Mouse (Mus musculus) intestine, embryonic 15.5 days (tissue): Measurements from ENCODE around the gene Dst. TPM values are rescaled to one million over a fixed set of nuclear protein-coding genes. Genes with fewer than 3 reads are reported as not detected.
A peak's percentile ranks its signal among the peaks of the same experiment; 100 is the strongest.

Experiments used
- ATAC-seq: fragments of 200-750 bp; cut with Nextera tagmentation; 2 replicates; pipeline ENCODE4 v1.8.0; 2017; ENCODE audit warnings: moderate TSS enrichment, moderate library complexity
- H3K27ac ChIP-seq: fragments of 300-500 bp; sonication (generic); 2 replicates; pipeline ENCODE4 v1.5.1; 2015; ENCODE audit warnings: mild to moderate bottlenecking, inconsistent platforms
- H3K27me3 ChIP-seq: fragments of 300-500 bp; sonication (generic); replicated peaks from 2 replicates; pipeline ENCODE4 v1.6.1; 2015; ENCODE audit warnings: inconsistent platforms
- H3K36me3 ChIP-seq: fragments of 300-500 bp; sonication (generic); 2 replicates; pipeline ENCODE4 v1.6.1; 2015; ENCODE audit warnings: inconsistent platforms
- H3K4me1 ChIP-seq: fragments of 300-500 bp; sonication (generic); replicated peaks from 2 replicates; pipeline ENCODE4 v1.6.1; 2015; ENCODE audit warnings: inconsistent platforms
- H3K4me2 ChIP-seq: fragments of 300-500 bp; sonication (generic); replicated peaks from 2 replicates; pipeline ENCODE4 v1.6.1; 2015; ENCODE audit warnings: mild to moderate bottlenecking, inconsistent platforms
- H3K4me3 ChIP-seq: fragments of 300-500 bp; sonication (generic); replicated peaks from 2 replicates; pipeline ENCODE4 v1.5.1; 2015; ENCODE audit warnings: inconsistent platforms
- H3K9ac ChIP-seq: fragments of 300-500 bp; sonication (generic); 2 replicates; pipeline ENCODE4 v1.6.1; 2015; ENCODE audit warnings: inconsistent platforms
- H3K9me3 ChIP-seq: fragments of 300-500 bp; sonication (generic); 2 replicates; pipeline ENCODE4 v1.6.1; 2016; ENCODE audit warnings: inconsistent platforms
- WGBS: fragments of 180-500 bp; shearing (Covaris S2); methylation state at CpG from one replicate; pipeline ENCODE4 v1.1.7; 2015; 5-methylcytosine and 5-hydroxymethylcytosine counted together
- polyA plus RNA-seq: library from polyadenylated mRNA; unstranded; fragments of >200 nt; fragmentation: Nextera tagmentation; extraction: Ambion mirVana; gene quantifications from 2 replicates; pipeline ENCODE4 v1.2.1, GENCODE M21; 2015

Gene Dst
- polyA plus RNA-seq, 1 experiment from 2014 or later, result 19.2 TPM

DNA sequence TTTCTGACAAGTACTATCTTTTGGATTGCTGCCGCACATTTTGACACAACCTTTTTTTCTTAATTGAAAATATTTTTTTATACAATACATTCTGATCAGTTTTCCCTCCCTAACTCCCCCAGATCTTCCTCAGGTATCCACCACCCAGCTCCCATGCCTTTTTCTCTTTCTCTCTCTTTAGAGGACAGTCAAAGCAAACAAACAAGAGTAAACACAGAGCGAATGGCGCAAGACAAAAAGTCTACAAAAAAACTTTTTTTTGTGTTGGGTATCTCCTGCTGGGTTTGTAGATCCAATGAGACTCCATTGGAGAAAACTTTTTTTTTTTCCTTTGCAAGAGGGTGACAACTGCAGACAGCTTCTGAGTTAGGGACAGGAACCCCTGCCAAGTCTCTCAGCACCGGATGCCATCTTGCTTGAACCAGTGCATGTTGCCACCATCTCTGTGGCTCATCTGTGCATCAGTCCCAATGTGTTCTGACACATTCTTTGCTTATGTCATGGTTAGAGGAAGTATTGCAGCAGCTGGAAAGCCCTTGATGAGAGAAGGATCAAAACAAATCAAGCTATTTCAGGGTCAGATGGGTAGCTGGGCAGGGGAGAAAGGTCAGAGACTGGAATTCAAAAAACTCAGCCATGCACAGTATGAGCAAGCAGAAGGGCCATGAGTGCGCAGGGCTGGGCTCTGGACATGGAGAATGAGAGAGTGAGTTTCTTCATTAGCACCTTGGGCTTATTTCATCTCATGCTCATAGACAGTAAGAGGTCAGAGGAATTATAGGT lies 88.3 kb downstream of the Dst start:
- H3K36me3 ChIP-seq, result no peaks in the 10 kb centered on the region
- no peak overlapping the region for H3K9ac ChIP-seq
- no peak overlapping the region for H3K4me2 ChIP-seq
- ATAC-seq, result no peak
- 82% methylated on average over 5 of the region's 5 CpGs for WGBS
- no peak overlapping the region for H3K4me3 ChIP-seq
- no peak overlapping the region for H3K27ac ChIP-seq
- H3K27me3 ChIP-seq, result no peaks in the 10 kb centered on the region
- no peaks in the 10 kb centered on the region for H3K4me1 ChIP-seq
- no peaks in the 10 kb centered on the region for H3K9me3 ChIP-seq

DNA sequence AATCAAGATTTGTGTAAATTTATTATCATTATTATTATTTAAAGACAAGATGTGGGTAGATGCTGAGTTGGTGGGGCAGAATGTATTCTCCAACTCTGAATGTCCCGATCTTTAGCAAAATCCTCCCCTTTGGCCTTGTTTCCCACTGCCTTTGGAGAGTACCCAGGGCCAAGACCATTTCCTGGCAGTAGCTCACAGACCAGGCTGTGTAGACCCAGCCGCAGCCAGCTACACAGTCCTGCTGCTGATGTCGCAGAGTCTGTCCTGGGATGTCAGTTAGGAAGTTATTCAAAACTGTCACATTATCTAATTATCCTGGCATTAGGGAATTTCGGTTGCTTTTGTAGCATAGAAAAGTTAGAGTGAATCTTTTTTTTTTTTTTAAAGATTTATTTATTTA lies 94.3 kb downstream of the Dst start:
- H3K27ac ChIP-seq, result no peak overlapping the region
- peaks cover 6% of the 10 kb centered on the region; the same call in 1 of the 2 replicates for H3K4me1 ChIP-seq
- H3K27me3 ChIP-seq, result 0 out of 2 replicates have a peak, but pooled peaks cover 3% of the 10 kb centered on the region
- no peak overlapping the region for H3K4me3 ChIP-seq
- H3K9me3 ChIP-seq, result no peaks in the 10 kb centered on the region
- H3K36me3 ChIP-seq, result no peaks in the 10 kb centered on the region
- ATAC-seq, result no peak
- H3K4me2 ChIP-seq, result no peak overlapping the region
- no peak overlapping the region for H3K9ac ChIP-seq
- WGBS, result 92% methylated on average over 4 of the region's 4 CpGs

DNA sequence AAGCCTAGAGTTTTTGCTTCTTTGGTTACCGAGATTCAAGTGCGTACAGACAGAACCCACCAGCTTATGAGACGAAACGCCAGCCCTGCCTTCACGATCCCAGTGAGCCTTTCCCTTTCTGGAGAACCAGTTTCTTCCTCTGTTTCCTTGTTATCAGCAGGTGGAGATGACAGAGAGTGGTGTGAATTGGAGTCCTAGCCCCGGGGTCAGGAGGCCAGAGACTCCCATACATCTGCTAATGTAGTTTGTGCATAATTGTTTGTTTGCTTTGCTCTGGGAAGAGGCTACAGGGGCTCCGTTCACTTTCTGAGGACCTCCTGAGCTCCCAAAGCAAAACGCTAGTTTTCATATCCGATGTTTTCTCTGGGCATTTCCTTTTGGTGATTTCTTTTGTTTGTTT lies 94.9 kb downstream of the Dst start:
- no peak overlapping the region for H3K27ac ChIP-seq
- H3K36me3 ChIP-seq, result no peaks in the 10 kb centered on the region
- H3K27me3 ChIP-seq, result 0 out of 2 replicates have a peak, but pooled peaks cover 3% of the 10 kb centered on the region
- no peak overlapping the region for H3K4me2 ChIP-seq
- no peak overlapping the region for H3K9ac ChIP-seq
- H3K4me3 ChIP-seq, result no peak overlapping the region
- no peak for ATAC-seq
- 33% methylated on average over 9 of the region's 9 CpGs for WGBS
- H3K4me1 ChIP-seq, result peaks cover 6% of the 10 kb centered on the region; the same call in 1 of the 2 replicates
- H3K9me3 ChIP-seq, result no peaks in the 10 kb centered on the region

DNA sequence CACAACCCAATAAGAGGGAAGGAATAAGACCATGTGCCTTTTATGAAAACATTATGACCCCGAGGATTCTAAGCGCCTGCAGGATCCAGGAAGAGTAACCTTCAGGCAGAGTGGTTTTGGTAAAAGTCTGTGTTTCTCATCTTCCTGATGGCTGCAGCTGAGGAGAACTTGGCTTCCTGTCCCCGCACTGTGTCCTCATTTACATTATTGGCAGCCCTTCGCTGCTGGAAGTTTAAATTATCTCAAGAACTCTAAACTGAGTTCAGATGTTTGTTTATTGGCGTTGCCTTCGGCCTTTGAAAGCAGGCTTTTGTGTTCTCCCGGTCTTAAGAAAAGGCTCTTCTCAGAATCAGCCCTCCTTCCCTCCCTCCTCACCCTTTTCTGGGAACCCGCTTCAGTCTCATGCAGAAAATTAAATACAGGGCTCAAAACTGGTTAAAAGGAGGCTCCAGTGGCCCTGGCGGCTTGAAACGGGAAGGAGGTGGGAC lies 97.3 kb downstream of the Dst start:
- Histone ChIP-seq H3K36me3 (no peaks in the 10 kb centered on the region), H3K27me3 (0 out of 2 replicates have a peak, but pooled peaks cover 5% of the 10 kb centered on the region), H3K4me1 (peaks cover 6% of the 10 kb centered on the region; the same call in 1 of the 2 replicates), H3K27ac (peak overlapping the region; percentile 56; the same call in 1 of the 2 replicates), H3K9ac (0 out of 2 replicates have a peak overlapping the region, but pooled peaks have one; percentile 26), H3K4me3 (peak overlapping the region; percentile 41), H3K4me2 (peak overlapping the region; percentile 84), H3K9me3 (no peaks in the 10 kb centered on the region)
- WGBS, result 8% methylated on average over 10 of the region's 10 CpGs
- ATAC-seq, result peak; percentile 45

DNA sequence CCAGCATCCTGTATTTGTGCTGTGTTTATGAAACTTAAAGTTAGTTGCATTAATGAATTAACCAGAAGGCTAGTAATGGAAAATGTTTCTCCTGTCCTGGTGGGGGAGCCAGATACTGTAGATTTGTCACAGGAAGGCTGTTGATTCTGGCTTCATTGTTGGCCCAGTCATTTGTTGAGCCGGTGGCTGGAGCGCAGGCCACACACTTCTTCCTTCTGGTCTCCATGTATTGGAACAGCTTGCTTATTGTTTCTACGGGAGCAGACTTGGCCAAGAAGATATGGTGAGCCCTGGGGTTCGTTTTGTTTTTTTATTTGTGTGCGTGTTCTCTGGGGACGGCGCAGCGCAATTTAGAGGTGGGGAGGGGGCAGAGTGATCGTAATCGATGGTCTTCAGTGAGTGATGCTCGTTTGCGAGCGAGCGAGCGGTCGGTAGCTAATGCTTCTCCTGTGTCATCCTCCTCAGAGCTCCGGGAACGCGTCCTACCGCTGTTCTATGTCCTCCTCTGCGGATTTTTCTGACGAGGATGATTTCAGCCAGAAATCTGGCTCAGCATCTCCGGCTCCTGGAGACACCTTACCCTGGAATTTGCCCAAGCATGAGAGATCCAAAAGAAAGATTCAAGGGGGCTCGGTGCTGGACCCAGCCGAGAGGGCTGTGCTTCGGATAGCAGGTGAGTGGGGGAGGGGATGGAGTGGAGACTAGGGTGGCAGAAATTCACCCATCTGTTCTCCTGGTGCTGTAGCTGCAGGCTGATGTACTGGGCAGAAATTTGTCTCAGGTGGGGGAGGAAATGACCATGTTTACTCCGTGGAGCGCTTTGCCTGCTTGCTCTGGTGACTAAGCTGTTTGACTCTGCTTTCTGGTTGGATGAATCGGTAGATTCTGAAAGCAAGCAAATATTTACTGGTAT lies 98.0 kb downstream of the Dst start:
- Histone ChIP-seq H3K36me3 (no peaks in the 10 kb centered on the region), H3K4me1 (peaks cover 7% of the 10 kb centered on the region; the same call in 1 of the 2 replicates), H3K27me3 (0 out of 2 replicates have a peak, but pooled peaks cover 7% of the 10 kb centered on the region), H3K4me2 (peak overlapping the region; percentile 84), H3K4me3 (peak overlapping the region; percentile 41), H3K9me3 (no peaks in the 10 kb centered on the region), H3K27ac (peak overlapping the region; percentile 56; the same call in 1 of the 2 replicates), H3K9ac (peak overlapping the region; percentile 37; the same call in 1 of the 2 replicates)
- under 1% methylated on average over 29 of the region's 29 CpGs for WGBS
- ATAC-seq, result peak; percentile 81

DNA sequence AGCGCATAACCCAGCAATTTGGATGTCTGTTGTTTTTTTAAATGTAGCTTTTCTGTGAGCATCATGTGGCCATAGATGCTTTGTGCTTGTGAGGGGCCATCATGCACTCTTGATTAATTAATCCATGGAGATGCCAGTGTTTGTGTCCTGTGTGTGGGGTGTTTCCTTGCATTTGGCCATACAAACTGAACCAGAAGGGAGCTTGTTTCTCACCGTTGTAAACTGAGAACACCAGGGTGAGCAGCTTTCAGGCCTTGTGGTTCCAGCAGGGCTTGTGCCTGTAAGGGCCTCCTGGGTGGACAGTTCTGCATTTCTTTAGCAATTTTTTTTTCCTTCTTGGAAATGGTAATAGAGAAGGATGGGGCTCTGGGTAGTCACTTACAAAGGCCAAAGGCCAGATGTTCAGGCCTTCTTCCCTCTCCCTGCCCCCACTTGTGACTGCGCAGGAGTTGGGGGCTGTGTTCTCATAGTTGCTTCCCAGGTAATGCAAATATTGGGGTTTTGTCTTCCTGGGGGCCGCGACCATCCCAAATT lies 98.9 kb downstream of the Dst start:
- no peaks in the 10 kb centered on the region for H3K36me3 ChIP-seq
- H3K27me3 ChIP-seq, result 0 out of 2 replicates have a peak, but pooled peaks cover 11% of the 10 kb centered on the region
- ATAC-seq, result no peak
- no peak overlapping the region for H3K9ac ChIP-seq
- H3K4me3 ChIP-seq, result no peak overlapping the region
- H3K9me3 ChIP-seq, result no peaks in the 10 kb centered on the region
- H3K4me1 ChIP-seq, result peaks cover 13% of the 10 kb centered on the region
- no peak overlapping the region for H3K27ac ChIP-seq
- H3K4me2 ChIP-seq, result peak overlapping the region; percentile 84
- WGBS, result 72% methylated on average over 5 of the region's 5 CpGs

DNA sequence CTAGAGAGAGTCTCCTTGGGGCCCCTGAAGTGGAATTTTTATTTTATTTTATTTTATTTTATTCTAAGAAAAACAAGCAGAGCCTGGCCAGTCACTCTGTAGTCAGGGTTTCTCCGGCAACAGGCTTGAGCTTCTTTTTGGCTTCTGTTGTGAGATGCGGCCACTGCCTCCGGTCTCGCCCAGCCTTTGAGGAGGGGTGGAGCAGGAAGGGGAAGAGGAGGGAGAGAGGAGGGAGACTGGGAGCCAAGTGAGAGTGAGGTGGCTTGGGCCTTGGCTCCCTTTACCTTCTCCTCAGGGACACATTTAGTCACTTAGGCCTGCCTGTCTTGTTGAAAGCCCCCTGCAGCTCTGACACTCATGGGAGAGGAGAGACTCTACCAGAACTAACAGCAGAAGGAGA lies 99.4 kb downstream of the Dst start:
- no peak for ATAC-seq
- Histone ChIP-seq H3K4me2 (0 out of 2 replicates have a peak overlapping the region, but pooled peaks have one; percentile 11), H3K4me1 (peaks cover 16% of the 10 kb centered on the region), H3K9me3 (no peaks in the 10 kb centered on the region), H3K4me3 (no peak overlapping the region), H3K9ac (no peak overlapping the region), H3K36me3 (no peaks in the 10 kb centered on the region), H3K27ac (no peak overlapping the region), H3K27me3 (0 out of 2 replicates have a peak, but pooled peaks cover 11% of the 10 kb centered on the region)
- WGBS, result 74% methylated on average over 4 of the region's 4 CpGs

DNA sequence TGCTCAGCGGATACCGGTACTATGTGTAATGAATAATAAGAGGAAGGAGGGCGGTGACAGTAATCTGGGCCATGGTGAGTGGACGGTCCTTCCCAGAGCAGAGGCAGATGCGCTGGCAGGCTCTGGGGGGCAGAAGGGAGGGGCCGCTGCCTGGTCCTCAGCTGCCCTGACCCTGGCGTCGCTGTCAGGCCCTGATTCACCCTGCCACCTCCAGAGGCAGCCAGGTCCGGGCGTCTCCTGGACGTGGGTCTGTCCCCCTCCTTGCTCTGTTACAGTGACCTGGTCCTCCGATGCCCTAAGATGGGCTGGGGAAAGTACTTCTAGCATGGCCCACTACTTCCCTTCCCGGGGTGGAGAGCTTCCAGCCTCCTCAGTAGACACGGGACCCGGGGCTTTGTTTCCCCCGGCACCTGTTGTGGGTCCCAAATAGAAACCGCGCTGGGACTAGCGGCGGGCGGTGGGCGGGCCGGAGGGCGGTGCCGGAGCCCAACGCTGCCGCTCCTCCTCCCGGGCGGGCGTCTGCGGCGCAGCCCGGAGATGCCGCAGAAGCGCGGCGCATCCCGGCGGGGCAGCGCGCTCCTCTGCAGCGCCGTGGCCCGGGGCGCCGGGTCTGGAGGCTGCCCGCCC lies 103.1 kb downstream of the Dst start:
- H3K27ac ChIP-seq, result no peak overlapping the region
- ATAC-seq, result peak; percentile 92
- H3K4me1 ChIP-seq, result peaks cover 14% of the 10 kb centered on the region
- peak overlapping the region; percentile 98 for H3K4me2 ChIP-seq
- H3K4me3 ChIP-seq, result peak overlapping the region; percentile 68
- H3K9me3 ChIP-seq, result no peaks in the 10 kb centered on the region
- under 1% methylated on average over 46 of the region's 47 CpGs for WGBS
- H3K27me3 ChIP-seq, result 0 out of 2 replicates have a peak, but pooled peaks cover 9% of the 10 kb centered on the region
- H3K36me3 ChIP-seq, result no peaks in the 10 kb centered on the region
- peak overlapping the region; percentile 57 for H3K9ac ChIP-seq

DNA sequence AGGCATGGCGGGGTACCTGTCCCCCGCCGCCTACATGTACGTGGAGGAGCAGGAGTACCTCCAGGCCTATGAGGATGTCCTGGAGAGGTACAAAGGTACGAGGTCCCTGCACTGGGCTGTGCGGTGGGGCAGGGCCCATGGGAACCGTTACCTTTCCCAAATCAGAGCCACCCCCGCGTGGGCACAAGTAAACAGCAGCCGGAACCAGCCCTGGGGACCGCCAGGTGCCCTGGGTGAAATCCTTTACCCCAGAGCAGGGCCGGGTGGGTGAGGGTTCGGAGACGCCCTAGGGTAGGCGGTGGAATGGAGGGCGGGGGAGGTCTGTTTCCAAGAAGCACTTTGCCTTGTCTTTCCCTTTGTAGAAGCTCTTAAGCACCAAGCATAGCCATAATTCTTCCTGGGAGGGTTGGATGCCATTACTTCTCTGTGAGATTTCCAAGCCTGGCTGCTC lies 103.8 kb downstream of the Dst start:
- peak; percentile 71 for ATAC-seq
- WGBS, result 3% methylated on average over 16 of the region's 16 CpGs
- no peak overlapping the region for H3K27ac ChIP-seq

DNA sequence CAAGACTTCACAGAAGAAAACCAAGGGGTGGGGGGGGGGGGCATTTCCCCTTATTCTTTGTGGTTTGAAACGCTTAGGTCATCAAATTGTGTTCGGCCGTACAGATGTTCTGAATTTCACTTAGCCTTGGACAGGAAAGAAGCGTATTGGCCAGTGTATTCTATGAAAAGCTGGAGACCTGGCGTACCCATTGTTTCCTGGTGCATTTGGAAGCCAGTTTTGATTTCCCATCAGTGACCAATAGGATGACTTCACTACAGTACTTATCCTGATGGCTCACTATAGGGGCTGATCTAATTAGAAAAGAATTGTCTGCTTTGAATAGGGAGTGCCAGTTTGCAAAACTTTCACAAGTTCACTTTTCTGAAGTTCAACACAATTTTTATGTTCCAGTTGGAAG lies 105.5 kb downstream of the Dst start:
- no peak overlapping the region for H3K4me2 ChIP-seq
- 74% methylated on average over 5 of the region's 5 CpGs for WGBS
- ATAC-seq, result no peak

More for the DNA sequence above, 103.8 kb downstream of the Dst start:
- peak overlapping the region; percentile 68 for H3K4me3 ChIP-seq
- no peaks in the 10 kb centered on the region for H3K36me3 ChIP-seq
- H3K9me3 ChIP-seq, result no peaks in the 10 kb centered on the region
- H3K4me2 ChIP-seq, result peak overlapping the region; percentile 98
- H3K9ac ChIP-seq, result peak overlapping the region; percentile 57
- peaks cover 10% of the 10 kb centered on the region; the same call in 1 of the 2 replicates for H3K4me1 ChIP-seq
- 0 out of 2 replicates have a peak, but pooled peaks cover 8% of the 10 kb centered on the region for H3K27me3 ChIP-seq

DNA sequence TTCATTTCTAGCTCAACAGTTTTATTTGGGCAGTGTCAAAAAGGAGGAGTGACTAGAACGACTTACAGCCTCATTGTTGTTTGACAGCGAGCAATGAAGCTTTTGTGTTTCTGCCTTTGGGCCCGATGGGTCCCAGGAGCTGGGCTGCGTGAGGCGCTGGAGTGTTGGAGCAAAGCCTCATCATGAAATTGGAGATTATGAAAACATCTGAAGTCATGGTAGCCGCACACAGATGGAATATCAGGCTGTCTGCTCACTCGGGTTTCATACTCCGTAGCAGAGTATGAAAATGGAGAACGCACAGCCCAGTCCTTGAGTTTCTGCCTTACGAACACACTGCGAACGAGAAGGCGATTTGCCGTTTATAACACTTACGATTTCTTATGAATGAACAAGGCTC lies 108.8 kb downstream of the Dst start:
- H3K4me3 ChIP-seq, result no peak overlapping the region
- H3K4me1 ChIP-seq, result peaks cover 3% of the 10 kb centered on the region; the same call in 1 of the 2 replicates
- H3K9me3 ChIP-seq, result no peaks in the 10 kb centered on the region
- no peaks in the 10 kb centered on the region for H3K36me3 ChIP-seq
- H3K4me2 ChIP-seq, result no peak overlapping the region
- no peak for ATAC-seq
- no peak overlapping the region for H3K27ac ChIP-seq
- no peak overlapping the region for H3K9ac ChIP-seq
- 84% methylated on average over 15 of the region's 15 CpGs for WGBS
- 0 out of 2 replicates have a peak, but pooled peaks cover 1% of the 10 kb centered on the region for H3K27me3 ChIP-seq

More for the DNA sequence above, 105.5 kb downstream of the Dst start:
- Histone ChIP-seq H3K9me3 (no peaks in the 10 kb centered on the region), H3K4me1 (peaks cover 10% of the 10 kb centered on the region; the same call in 1 of the 2 replicates), H3K9ac (no peak overlapping the region), H3K27me3 (0 out of 2 replicates have a peak, but pooled peaks cover 8% of the 10 kb centered on the region), H3K36me3 (no peaks in the 10 kb centered on the region), H3K4me3 (no peak overlapping the region), H3K27ac (no peak overlapping the region)
